Mouse (Mus musculus) myocyte (in vitro differentiated cells): ENCODE results near the gene Ubtd1.

ENCODE experiments used
- E2F4 ChIP-seq: IDR thresholded peaks from one replicate; pipeline ENCODE4 v1.6.1; 2011; ENCODE audit warnings: mild to moderate bottlenecking, control low read depth, moderate library complexity; ENCODE audit not compliant: insufficient read depth
- MAX ChIP-seq: IDR thresholded peaks from one replicate; pipeline ENCODE4 v1.6.1; 2011; ENCODE audit warnings: low read depth, mild to moderate bottlenecking, control low read depth
- MYOD1 ChIP-seq, 3 experiments: IDR thresholded peaks; one replicate each; pipeline ENCODE4 v1.6.1; 2011; ENCODE audit warnings: control low read depth in 2 of 3, low read depth in 2 of 3, mild to moderate bottlenecking in 2 of 3, moderate library complexity in 1 of 3; ENCODE audit not compliant: insufficient read length in 2 of 3, control insufficient read depth in 1 of 3
- POLR2A ChIP-seq: IDR thresholded peaks from one replicate; pipeline ENCODE4 v1.6.1; 2011; ENCODE audit warnings: low read depth, mild to moderate bottlenecking, control low read depth, moderate library complexity; ENCODE audit not compliant: insufficient read length
- POLR2AphosphoS2 ChIP-seq: IDR thresholded peaks from one replicate; pipeline ENCODE4 v1.6.1; 2011; ENCODE audit warnings: low read depth, control low read depth; ENCODE audit not compliant: insufficient read length
- REST ChIP-seq: IDR thresholded peaks from one replicate; pipeline ENCODE4 v1.6.1; 2011; ENCODE audit warnings: mild to moderate bottlenecking, control low read depth, moderate library complexity; ENCODE audit not compliant: insufficient read depth, insufficient read length
- USF1 ChIP-seq: IDR thresholded peaks from one replicate; pipeline ENCODE4 v1.6.1; 2011; ENCODE audit warnings: low read depth, mild to moderate bottlenecking, control low read depth, moderate library complexity

DNA sequence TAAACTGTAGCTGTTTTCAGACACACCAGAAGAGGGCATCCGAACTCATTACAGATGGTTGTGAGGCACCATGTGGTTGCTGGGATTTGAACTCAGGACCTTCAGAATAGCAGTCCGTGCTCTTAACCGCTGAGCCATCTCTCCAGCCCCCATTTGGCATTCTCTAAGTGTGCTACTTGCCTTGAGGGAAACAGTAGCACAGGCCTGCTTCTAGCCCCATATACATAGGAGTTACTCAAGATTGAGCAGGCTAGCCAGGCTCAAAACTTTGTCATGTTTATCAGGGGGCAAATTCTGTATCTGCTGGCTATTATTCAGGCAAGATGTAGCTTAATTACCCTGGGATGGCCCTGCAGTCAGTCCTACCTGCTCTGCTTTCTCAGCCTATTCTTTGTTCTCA lies 69.8 kb downstream of the Ubtd1 start:
- no peak for TF ChIP-seq MAX
- TF ChIP-seq POLR2A, result no peak
- no peak for TF ChIP-seq E2F4
- TF ChIP-seq POLR2AphosphoS2, result no peak
- TF ChIP-seq USF1, result no peak
- no peak for TF ChIP-seq REST
- no peak for TF ChIP-seq MYOD1 (IDR thresholded peaks at IDR 0.05; ENCODE audit: control insufficient read depth in 1 of 3, insufficient read length in 2 of 3, low read depth in 2 of 3)
